Mouse (Mus musculus) CD8-positive naive resting alpha-beta T cell, adult 2 months (primary cell): ENCODE results near the gene Dusp18.
A peak's percentile ranks its signal among the peaks of the same experiment; 100 is the strongest.
"Not testable (repeated sequence)": the region's sequence is repeated elsewhere in the genome, so short reads cannot be mapped to it uniquely, and the experiment has no call there.

ENCODE experiments used
- DNase-seq, 2 experiments: peaks; one replicate each; pipeline ENCODE4 v3.0.0; 2022; ENCODE audit warnings: low read depth in 2 of 2, low spot score in 2 of 2

Gene Dusp18

GRCm38 (mm10) chr11:3887331-3887730 lies 7.7 kb upstream of the Dusp18 start:
- no peak for DNase-seq

GRCm38 (mm10) chr11:3893970-3894369 lies 1.1 kb upstream of the Dusp18 start:
- DNase-seq, result no peak

GRCm38 (mm10) chr11:3895458-3895857 lies 418 bp downstream of the Dusp18 start:
- no peak for DNase-seq

GRCm38 (mm10) chr11:3895933-3896332 lies 893 bp downstream of the Dusp18 start:
- DNase-seq, result no peak

- no peak for DNase-seq
Measured at GRCm38 (mm10) chr11:3900296-3900695, 5.3 kb downstream of the Dusp18 start.

- DNase-seq, result no peak
Measured at GRCm38 (mm10) chr11:3902516-3902915, 7.5 kb downstream of the Dusp18 start.

- DNase-seq, result no peak
Measured at GRCm38 (mm10) chr11:3903046-3903445, 8.0 kb downstream of the Dusp18 start.

GRCm38 (mm10) chr11:3904673-3905072 lies 9.6 kb downstream of the Dusp18 start:
- DNase-seq, result no peak

GRCm38 (mm10) chr11:3905446-3905845 lies 10.4 kb downstream of the Dusp18 start:
- DNase-seq, result no peak

GRCm38 (mm10) chr11:3909236-3909635 lies 14.2 kb downstream of the Dusp18 start:
- DNase-seq, result no peak

GRCm38 (mm10) chr11:3910513-3911310 lies 15.7 kb downstream of the Dusp18 start:
- no peak for DNase-seq

- DNase-seq, result not testable (repeated sequence)
Measured at GRCm38 (mm10) chr11:3911440-3911839, 16.4 kb downstream of the Dusp18 start.

GRCm38 (mm10) chr11:3912100-3912874 lies 17.2 kb downstream of the Dusp18 start:
- DNase-seq, result no peak

GRCm38 (mm10) chr11:3912875-3913271 lies 17.8 kb downstream of the Dusp18 start:
- DNase-seq, result peak in 1 of 2 experiments; percentile 6

GRCm38 (mm10) chr11:3913316-3914108 lies 18.5 kb downstream of the Dusp18 start:
- peak; percentile 63 to 65 for DNase-seq

GRCm38 (mm10) chr11:3914109-3914840 lies 19.2 kb downstream of the Dusp18 start, which contains the start of gene Slc35e4:
Gene Slc35e4, minus strand, starts transcription at chr11:3914664.
- peak; percentile 73 to 74 for DNase-seq

GRCm38 (mm10) chr11:3918738-3919137 lies 23.7 kb downstream of the Dusp18 start:
- no peak for DNase-seq

- DNase-seq, result no peak
Measured at GRCm38 (mm10) chr11:3920476-3920875, 25.4 kb downstream of the Dusp18 start.

GRCm38 (mm10) chr11:3921281-3921850 lies 26.3 kb downstream of the Dusp18 start:
- DNase-seq, result peak in 1 of 2 experiments; percentile 48

- no peak for DNase-seq
Measured at GRCm38 (mm10) chr11:3922115-3922514, 27.1 kb downstream of the Dusp18 start.
